Mouse (Mus musculus) T-helper 1 cell (primary cell): Measurements from ENCODE around the gene Slc22a14.

Source experiments
- in situ Hi-C: fragments of 300-600 bp; cut with MboI, MseI; formaldehyde crosslinking; loops from one replicate; pipeline ENCODE4 v1.15.1; 2025; ENCODE audit warnings: high pct_unique_total_duplicates

Gene Slc22a14

DNA sequence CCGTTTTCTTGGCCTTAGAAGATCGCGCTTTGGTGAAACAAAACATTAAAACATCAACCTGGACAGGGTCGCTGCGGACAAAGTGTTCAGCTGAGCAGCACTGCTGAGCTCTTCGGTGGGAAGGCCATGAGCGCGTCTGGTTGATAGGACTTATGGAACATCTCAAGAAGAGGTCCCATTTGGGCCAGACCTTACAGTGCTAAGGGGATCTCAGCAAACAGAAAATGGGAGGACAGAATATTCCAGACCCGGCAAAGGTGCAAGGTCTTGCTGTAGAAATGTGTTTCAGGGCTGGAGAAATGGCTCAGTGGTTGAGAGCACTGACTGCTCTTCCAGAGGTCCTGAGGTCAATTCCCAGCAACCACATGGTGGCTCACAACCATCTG, 42.1 kb downstream of the Slc22a14 start:
- in situ Hi-C loops: no loop called here

DNA sequence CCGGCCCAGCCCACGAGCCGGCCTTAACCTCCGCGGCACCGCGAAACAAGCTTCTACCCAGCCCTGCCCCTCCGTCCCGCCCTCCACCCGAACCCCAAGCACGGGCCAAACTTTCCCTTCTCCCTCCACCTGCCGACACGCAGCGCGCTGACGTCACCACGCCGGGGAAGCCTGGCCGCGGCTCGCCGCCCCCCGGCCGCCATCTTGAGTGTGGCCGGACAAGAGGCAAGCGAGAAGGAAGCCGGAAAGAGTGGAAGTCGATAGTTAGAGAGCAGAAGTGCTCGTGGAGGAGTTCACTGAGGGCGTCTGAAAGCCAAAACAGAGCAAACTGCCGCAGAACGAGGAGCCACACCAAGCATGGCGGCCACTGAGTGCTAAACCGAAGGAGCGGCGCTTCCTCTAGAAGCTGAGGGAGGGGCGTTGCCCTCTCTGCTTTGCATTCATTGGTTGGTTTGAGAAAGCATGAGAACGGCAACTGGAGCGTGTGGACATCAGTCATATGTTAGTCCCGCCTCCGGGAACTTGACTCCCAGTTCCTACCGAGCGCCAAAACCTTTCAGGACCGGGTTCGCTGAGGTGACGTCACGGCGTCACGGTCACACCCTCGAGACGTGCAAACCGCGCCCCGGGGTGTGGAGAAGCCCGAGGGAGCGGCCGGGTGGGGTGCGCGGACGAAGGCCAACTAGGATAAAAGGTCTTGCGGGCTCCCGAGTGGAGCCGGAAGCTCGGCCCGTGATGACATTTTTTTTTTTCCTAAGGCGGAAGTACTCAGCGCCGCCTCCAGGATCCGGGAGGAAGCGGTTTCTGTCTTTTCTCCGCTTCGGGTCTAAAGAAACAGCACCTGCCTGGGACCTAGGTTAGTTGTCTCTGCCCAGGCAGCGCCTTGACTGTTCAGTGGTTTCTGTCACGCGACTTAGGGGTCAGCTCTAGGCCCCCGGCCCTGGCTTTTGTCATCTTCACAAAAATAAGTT, 42.8 kb downstream of the Slc22a14 start, which contains the start of gene Oxsr1:
Gene Oxsr1 (minus strand): TSS at position 139 of the 971 bp plus-strand sequence.
- in situ Hi-C loops: no loop called here

DNA sequence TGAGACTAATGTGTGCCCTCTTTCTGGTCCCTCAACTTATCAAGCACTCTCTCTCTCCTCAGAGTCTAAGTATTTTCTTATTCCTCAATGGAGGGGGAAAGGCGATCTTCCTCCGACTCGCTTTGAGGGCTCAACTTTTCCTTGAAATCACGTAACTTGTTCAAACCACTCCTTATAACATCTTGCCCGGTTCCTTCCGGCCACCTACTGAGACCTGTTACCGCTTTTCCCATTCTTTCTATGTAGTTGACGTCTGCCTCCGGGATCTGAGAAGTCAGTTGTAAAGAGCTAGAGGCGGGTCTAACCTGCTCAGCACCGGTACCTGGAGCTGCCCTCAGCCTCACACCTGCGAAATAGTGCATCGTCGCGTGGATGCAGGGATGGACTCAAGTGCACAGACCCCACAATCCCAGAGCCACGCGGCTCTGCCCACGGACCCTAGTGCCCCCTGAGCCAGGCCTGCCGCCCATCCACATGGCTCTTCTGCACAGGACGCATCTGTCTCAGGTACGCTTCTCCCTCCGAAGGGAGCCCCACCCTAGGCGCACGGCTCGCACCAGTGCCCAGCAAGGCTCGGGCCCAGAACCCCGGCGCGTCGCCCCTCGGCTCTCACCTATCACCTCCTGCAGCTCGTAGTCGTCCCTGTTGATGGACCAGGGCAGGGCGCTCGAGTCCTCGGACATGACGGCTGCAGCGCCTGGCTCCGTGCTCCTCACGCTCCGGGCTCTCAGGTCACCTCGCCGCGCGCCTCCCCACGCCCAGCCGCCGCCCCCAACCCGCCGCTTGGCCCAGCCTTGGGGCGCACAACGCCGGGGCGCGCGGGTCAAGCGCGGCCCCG, 43.7 kb downstream of the Slc22a14 start:
- in situ Hi-C loops: no loop called here

DNA sequence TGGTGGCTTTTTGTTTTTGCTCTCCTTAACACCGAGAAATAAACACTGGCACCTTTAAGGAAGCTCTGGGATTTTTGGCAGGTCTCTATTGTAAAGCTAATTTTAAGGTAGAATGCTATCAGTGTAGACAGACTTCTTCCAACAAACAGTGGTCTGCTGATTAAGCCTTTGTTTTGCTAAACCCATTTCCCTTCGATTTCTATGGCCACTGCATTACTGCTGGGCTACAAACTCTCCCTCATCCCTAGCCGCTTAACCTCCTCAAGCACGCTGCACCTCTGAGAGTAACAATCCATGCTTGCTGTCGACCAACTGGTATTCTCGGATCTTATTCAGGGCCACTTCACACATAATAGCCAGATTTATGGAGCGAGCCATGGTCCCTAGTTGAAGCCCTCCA, 44.4 kb downstream of the Slc22a14 start:
- in situ Hi-C loops: no loop called here

DNA sequence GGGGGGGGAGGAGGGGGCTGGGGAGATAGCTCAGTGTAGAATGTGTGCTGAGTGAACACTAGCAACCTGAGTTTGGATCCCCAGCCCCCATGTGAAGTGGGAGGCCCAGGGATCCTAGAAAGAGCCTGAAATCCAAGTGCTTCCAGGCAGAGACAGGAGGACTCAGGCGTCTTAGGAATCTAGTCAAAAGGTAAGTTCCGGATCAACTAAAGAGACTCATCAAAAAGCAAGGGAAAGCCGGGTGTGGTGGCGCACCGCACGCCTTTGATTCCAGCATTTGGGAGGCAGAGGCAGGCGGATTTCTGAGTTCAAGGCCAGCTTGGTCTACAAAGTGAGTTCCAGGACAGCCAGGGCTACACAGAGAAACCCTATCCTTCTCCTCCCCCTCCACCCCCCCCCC, 44.9 kb downstream of the Slc22a14 start:
- in situ Hi-C loops: no loop called here

DNA sequence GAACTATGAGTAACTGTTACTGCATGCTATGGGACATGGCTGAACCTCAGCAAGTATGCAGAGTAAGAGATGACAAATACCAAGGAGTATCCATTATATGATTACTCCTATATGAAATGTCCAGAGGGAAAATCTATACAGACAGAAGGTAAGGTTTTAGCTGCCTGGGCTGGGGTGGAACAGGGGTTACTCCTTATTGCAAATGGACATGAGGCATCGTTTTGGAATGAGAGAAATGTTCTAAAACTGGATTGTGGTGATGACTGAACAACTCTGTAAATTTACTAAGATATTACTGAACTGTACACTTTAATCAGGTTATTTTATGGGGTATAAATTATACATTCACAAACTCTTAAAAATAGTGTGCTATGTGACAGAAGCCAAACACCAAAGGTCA, 46.5 kb downstream of the Slc22a14 start:
- in situ Hi-C loops: no loop called here

DNA sequence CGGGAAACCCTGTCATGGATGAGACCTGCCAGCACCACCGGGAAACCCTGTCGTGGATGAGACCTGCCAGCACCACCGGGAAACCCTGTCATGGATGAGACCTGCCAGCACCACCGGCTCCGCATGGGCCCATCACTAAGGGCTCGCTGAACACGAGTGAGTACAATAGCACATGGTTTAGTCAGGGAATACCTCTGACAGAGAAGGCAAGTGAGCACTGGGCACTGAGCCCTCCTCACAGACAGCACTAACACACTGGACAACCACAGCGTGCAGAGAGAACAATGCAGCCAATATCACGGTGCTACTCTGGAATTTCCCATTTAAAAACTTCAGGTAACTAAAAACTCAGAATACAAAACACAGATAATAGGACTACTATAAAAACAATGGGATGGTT, 52.3 kb downstream of the Slc22a14 start:
- in situ Hi-C loops: no loop called here

DNA sequence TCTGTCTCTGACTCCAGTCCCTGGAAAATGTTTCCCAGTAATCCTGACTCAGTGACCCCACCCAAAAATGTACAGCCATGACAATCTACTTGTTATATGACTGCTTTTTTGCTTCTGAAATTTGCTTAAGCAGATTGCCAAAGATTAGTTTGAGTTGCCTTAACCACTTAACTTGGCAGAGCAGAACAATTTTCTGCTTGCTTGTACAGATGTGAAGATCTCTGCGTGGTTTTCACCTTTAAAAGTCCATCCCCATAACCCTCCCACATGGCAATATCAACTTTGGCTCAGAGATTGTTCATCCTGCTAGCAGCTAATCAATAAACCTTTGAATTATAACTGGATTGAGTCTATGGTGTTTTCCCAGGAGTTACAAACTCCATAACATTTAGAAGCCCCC, 56.3 kb downstream of the Slc22a14 start:
- in situ Hi-C loops: no loop called here

DNA sequence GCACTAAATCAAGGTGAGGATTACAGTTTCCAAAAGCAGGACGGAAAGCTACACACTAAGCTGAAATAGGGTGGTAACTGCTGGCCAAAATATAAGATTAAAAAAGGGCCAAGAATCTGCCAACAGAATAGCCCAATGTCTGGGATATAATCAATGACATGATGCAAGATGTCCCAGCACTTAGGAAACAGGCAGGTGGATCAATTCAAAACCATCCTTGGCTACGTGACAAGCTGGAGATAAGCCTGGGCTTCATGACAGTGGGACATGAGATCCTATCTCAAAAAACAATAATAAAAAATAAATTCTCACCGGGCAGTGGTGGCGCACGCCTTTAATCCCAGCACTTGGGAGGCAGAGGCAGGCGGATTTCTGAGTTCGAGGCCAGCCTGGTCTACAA, 59.5 kb downstream of the Slc22a14 start:
- in situ Hi-C loops: no loop called here

DNA sequence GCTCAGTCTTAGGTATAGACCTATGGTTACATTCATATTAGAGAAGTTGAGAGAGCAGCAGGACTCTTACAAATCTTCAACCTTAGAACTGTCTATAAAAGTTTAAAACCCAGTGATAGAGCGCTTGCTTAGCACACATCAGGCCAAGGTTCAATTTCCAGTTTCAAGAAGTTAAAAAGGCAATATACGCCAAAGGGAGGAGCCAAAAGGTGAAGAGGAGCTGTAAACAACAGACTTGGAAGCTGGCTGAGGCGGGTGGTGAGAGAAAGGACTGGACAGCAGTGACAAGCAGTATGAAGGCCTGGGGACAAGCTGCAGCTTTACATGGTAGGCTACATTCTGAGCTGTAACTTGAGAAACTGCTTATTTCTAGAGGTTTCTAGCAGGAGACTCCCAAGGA, 66.8 kb downstream of the Slc22a14 start:
- in situ Hi-C loops: no loop called here

DNA sequence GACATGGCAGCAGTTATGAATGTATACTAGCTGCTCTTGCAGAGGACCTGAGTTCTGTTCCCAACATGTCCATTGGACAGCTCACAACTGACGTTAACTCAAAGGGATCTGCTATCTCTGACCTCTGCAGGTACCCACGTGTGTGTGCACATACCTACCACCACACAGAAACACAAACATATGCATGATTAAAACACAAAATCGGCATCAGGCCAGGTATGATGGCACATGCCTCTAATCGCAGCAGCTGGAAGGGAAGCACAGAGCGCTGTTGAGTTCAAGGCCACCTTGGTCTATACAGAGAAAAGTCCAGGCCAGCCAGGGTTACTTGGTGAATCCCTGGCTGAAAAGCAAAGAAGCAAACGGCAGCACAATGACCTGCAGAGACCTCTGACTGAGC, 67.7 kb downstream of the Slc22a14 start:
- in situ Hi-C loops: no loop called here

DNA sequence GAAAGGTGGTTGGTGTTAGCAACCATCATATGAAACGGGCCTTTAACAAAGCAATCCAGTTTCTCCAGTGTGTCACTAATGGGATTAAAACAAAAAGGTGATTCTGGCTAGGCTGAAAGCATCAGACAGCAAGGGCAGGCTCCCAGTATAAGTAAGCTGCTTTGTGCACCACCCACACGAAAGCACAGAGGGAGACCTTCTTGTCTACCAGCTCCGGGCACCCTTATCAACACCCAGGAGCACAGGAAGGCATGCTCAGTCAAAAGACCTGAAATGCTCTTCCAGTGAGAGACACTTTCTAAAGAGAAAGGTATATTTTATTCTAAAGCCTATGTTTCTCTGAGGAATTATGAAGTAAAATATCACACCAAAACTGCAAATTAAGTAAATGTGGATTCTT, 74.6 kb downstream of the Slc22a14 start:
- in situ Hi-C loops: no loop called here

DNA sequence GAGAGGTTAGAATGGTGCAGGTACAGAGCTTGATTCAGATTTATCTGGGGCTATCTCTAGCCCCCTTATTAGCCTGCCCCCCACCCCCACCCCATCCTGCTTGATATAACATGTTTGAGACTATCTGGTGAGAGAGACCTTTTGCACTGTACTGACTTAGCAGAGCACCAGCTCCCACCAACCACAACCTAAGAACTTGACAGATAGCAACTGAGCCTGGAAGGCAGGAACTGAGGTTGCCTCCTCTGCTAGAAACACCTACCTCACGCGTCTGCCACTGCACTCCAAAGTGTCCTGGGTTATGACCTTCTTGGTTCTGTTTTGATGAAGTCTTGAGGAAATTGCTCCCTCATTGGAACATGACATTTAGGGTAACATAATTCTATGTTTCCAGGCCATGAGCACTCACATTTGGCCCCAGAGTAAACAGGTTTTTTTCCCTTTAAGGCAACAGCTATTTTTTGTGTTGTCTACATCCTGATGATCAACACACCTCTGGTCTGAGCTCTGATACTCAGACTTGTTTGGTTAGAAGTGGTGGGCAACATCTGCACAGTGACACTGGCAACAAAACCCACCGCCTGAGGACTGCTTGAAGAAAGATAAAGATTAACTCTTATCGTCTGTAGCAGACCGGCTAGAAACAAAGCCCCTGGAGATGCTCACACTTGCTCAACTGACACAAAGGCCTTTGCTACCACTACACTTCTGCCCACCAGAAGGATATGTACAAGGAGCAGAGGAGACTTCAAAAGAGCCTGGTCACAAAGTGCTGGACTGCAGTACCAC, 84.3 kb downstream of the Slc22a14 start:
- in situ Hi-C loops: loop anchor here (5.0 kb wide), 1 partner anchor 34 kb away; no protein-coding TSS in a partner anchor

DNA sequence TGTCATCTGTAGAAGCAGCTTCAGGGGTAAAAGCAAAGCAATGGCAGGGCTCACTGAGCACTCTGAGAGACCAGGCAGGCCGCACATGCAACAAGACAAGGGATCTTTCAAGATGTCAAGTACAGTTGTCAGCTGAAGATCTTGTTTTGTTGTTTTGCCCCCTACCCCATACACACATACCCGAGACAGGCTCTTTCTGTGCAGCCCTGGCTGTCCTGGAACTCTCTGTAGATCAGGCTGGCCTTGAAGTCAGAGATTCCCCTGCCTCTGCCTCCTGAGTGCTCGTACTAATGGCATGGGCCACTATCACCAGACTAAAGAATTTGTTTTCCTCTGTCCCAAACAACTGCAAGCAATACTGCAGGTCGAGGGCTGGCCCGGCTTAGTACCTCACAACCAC, 87.3 kb downstream of the Slc22a14 start:
- in situ Hi-C loops: no loop called here

DNA sequence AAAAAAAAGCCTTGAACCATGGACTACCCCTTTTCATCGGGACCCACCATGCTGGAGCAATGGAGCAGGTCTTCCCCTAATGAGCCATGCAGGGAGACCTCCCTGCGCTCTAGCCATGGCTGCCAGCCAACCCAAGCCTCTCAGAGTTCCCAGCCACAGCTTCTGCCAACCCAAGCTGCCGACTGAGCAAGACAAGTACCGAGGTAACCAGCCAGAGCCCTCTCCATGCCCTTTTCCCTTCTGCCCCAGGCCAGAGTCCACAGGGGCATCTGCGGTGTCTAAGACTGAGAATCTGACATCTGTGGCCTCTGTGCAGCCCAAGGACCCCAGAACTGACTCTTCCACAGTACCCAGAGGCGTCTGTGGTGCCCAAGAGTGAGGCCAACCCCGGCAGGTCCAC, 89.0 kb downstream of the Slc22a14 start:
- in situ Hi-C loops: no loop called here

DNA sequence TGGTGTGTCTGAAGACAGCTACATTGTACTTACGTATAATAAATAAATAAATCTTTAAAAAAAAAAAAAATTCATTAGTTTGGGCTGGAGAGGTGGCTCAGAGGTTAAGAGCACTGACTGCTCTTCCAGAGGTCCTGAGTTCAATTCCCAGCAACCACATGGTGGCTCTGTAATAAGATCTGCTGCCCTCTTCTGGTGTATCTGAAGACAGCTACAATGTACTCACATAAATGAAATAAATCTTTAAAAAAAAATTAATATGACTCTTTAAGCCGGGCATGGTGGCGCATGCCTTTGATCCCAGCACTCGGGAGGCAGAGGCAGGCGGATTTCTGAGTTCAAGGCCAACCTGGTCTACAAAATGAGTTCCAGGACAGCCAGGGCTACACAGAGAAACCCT, 90.5 kb downstream of the Slc22a14 start:
- in situ Hi-C loops: loop anchor here (25.0 kb wide), 1 partner anchor 988 kb away; no protein-coding TSS in a partner anchor

DNA sequence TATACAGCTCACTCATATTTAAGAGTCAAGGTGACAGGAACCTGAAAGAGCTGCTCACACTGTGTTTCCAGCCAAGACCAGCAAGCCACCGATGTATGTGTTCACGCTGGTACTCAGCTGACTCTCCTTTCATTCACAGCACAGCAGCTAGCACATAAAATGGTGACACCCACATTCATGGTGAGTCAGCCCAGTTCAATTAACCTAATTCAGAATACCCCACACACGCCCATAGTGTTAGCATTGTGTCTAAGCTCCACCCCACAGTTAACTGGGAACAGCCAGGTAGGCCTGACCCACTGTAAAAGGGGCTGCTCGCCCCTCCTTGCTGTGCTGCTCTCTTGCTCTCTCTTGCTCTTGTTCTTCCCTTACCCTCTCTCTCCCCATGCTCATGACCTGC, 93.9 kb downstream of the Slc22a14 start:
- in situ Hi-C loops: loop anchor here (25.0 kb wide), 1 partner anchor 984 kb away; no protein-coding TSS in a partner anchor

DNA sequence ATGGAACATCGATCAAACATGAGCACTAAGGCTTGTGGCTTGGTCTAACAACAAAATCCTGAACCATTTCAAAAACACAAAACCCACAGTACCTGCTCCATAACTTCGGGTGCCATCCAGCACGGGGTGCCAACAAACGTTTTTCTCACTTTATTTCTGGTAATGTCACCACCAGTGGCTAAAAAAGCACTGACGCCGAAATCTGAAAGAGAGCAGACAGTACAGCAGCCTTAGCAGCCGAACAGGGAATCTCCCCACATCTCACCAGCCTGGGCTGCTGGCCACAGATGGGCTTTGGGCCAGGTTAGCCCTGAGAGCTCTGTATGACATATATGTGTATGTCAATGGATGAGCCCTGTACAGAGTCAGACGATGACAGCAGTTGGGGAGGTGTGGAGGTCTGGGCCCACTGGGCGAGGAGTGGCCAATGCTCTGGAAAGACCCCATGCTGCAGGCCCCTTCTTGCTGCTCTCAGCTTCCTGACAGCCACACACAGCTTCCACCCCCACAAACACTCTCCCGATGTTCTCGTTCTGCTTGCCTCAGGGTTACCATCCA, 96.7 kb downstream of the Slc22a14 start:
- in situ Hi-C loops: loop anchor here (25.0 kb wide), 1 partner anchor 981 kb away; no protein-coding TSS in a partner anchor

DNA sequence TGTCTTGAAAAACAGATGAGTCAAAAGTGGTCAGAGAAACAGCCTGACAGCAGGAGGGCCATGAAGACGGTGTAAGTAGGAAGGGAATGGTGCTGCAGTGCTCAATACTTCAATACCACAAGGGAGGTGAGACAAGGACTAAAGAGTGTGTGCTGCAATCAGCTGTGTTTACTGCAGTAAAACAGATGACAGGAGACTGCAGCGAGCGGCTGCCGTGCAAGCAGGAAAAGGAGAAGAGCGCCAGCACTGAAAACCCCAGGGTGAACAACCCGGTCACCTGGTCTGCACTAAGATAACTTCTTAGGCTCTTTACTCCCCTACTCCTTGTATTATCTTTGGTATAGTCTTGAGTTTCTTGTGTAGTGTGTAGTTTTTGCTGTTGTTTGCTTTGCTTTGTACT, 97.2 kb downstream of the Slc22a14 start:
- in situ Hi-C loops: loop anchor here (25.0 kb wide), 1 partner anchor 981 kb away; no protein-coding TSS in a partner anchor

DNA sequence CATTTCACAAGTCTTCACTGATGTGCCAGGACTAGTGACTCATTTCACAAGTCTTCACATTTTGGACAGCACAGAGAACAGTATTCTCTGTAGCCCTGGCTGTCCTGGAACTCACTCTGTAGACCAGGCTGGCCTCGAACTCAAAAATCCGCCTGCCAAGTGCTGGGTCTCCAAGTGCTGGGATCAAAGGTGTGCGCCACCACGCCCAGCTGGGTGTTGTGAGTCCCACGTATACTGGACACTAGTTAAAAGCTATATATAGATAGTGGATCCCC, 99.3 kb downstream of the Slc22a14 start:
- in situ Hi-C loops: loop anchor here (25.0 kb wide), 1 partner anchor 979 kb away; no protein-coding TSS in a partner anchor
